Mouse (Mus musculus) liver, embryonic 13.5 days (tissue): ENCODE measurements around the gene Gpr149. TPM values are rescaled to one million over a fixed set of nuclear protein-coding genes. Genes with fewer than 3 reads are reported as not detected.

Experiments used
- ATAC-seq: fragments of 200-750 bp; cut with Nextera tagmentation; 2 replicates; pipeline ENCODE4 v1.8.0; 2017; ENCODE audit warnings: low read depth, mild to moderate bottlenecking, moderate number of reproducible peaks, moderate library complexity
- DNase-seq: peaks from one replicate; pipeline ENCODE4 v3.0.0; 2022
- H3K27ac ChIP-seq: fragments of 300-500 bp; sonication (generic); 2 replicates; pipeline ENCODE4 v1.5.1; 2015; ENCODE audit warnings: moderate library complexity, mild to moderate bottlenecking, inconsistent platforms
- H3K27me3 ChIP-seq: fragments of 300-500 bp; sonication (generic); 2 replicates; pipeline ENCODE4 v1.6.1; 2015; ENCODE audit warnings: mild to moderate bottlenecking, inconsistent platforms
- H3K36me3 ChIP-seq: fragments of 300-500 bp; sonication (generic); 2 replicates; pipeline ENCODE4 v1.6.1; 2015; ENCODE audit warnings: mild to moderate bottlenecking, inconsistent platforms
- H3K4me1 ChIP-seq: fragments of 300-500 bp; sonication (generic); replicated peaks from 2 replicates; pipeline ENCODE4 v1.6.1; 2015; ENCODE audit warnings: inconsistent platforms
- H3K4me2 ChIP-seq: fragments of 300-500 bp; sonication (generic); 2 replicates; pipeline ENCODE4 v1.6.1; 2015; ENCODE audit warnings: inconsistent platforms, mild to moderate bottlenecking, moderate library complexity
- H3K4me3 ChIP-seq: fragments of 300-500 bp; sonication (generic); replicated peaks from 2 replicates; pipeline ENCODE4 v1.5.1; 2015; ENCODE audit warnings: mild to moderate bottlenecking, inconsistent platforms
- H3K9ac ChIP-seq: fragments of 300-500 bp; sonication (generic); 2 replicates; pipeline ENCODE4 v1.6.1; 2015; ENCODE audit warnings: mild to moderate bottlenecking, inconsistent platforms
- H3K9me3 ChIP-seq: fragments of 300-500 bp; sonication (generic); replicated peaks from 2 replicates; pipeline ENCODE4 v1.6.1; 2016; ENCODE audit warnings: inconsistent platforms
- WGBS: fragments of 180-500 bp; shearing (Covaris S2); methylation state at CpG from one replicate; pipeline ENCODE4 v1.1.7; 2015; ENCODE audit not compliant: insufficient replicate concordance; 5-methylcytosine and 5-hydroxymethylcytosine counted together
- polyA plus RNA-seq: library from polyadenylated mRNA; unstranded; fragments of >200 nt; fragmentation: Nextera tagmentation; extraction: Ambion mirVana; gene quantifications from 2 replicates; pipeline ENCODE4 v1.2.1, GENCODE M21; 2015

Gene Gpr149
- polyA plus RNA-seq, result not detected in 2 replicates

GRCm38 (mm10) chr3:62604973-62605372, at the start of gene Gpr149:
Gene Gpr149 (minus strand): TSS chr3:62605140.
- Histone ChIP-seq H3K4me2 (peak within 1 kb of the TSS; percentile 43; the same call in 1 of the 2 replicates), H3K36me3 (no peaks in the 10 kb centered on the region)
- 50% methylated on average over 1 of the region's 1 CpGs for whole genome bisulfite sequencing

DNA sequence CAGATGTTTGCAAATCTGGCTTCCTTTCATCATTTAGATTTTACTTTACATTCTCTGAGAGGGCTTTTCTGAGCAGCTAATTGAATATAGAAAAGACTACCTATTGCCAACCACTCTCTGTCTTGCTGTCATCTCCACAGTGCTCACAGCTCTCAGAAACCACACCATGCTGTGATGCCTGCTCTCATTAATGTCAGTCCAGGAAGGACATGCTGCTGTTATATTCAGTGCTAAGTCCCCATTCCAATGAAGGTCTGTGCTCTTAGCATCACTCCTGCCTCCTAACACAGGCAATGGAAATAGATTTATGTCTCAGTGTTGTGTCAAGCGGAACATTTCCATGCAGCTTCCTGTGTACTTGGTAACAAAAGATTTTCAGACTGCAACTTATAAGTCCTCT, 45.6 kb upstream of the Gpr149 start:
- 73% methylated on average over 1 of the region's 1 CpGs for WGBS
- H3K4me2 ChIP-seq, result no peak overlapping the region
- H3K36me3 ChIP-seq, result no peaks in the 10 kb centered on the region
- no peaks in the 10 kb centered on the region for H3K27me3 ChIP-seq
- ATAC-seq, result no peak
- no peak for DNase-seq
- no peaks in the 10 kb centered on the region for H3K4me1 ChIP-seq
- no peak overlapping the region for H3K4me3 ChIP-seq
- no peak overlapping the region for H3K27ac ChIP-seq
- H3K9ac ChIP-seq, result no peak overlapping the region
- H3K9me3 ChIP-seq, result no peaks in the 10 kb centered on the region

More at GRCm38 (mm10) chr3:62604973-62605372, at the start of gene Gpr149:
- Histone ChIP-seq H3K27ac (no peak within 1 kb of the TSS), H3K27me3 (peaks cover 8% of the 10 kb centered on the region), H3K9me3 (no peaks in the 10 kb centered on the region), H3K4me1 (no peaks in the 10 kb centered on the region), H3K4me3 (no peak within 1 kb of the TSS), H3K9ac (no peak within 1 kb of the TSS)
- DNase-seq (no peak), ATAC-seq (no peak)

DNA sequence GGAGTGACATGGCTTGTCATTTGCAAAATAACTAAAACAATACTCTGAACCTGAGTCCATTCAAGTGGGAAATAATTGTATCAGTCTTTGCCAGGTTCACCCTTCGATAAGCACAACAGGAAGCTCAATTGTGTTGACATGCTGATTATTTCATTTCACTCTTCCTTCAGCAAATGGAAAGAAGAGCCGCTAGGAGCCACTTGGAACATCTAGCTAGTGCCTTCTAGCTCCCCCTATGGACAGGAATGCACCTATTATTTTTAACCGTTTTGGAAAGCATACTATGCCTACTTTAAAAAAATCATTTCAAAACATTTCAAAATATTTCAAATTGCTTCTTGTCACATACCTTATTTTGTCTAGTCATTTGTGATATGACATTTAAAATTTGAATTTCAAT, 5.9 kb upstream of the Gpr149 start:
- Histone ChIP-seq H3K9me3 (no peaks in the 10 kb centered on the region), H3K4me2 (no peak overlapping the region), H3K4me3 (no peak overlapping the region), H3K27ac (no peak overlapping the region), H3K9ac (no peak overlapping the region), H3K4me1 (no peaks in the 10 kb centered on the region), H3K36me3 (no peaks in the 10 kb centered on the region), H3K27me3 (no peaks in the 10 kb centered on the region)
- DNase-seq (no peak), ATAC-seq (no peak)
- WGBS, result 40% methylated on average over 3 of the region's 3 CpGs

- Histone ChIP-seq H3K36me3 (no peaks in the 10 kb centered on the region), H3K9me3 (no peaks in the 10 kb centered on the region), H3K4me3 (no peak overlapping the region), H3K4me2 (no peak overlapping the region), H3K27me3 (peaks cover 8% of the 10 kb centered on the region), H3K4me1 (no peaks in the 10 kb centered on the region), H3K27ac (no peak overlapping the region), H3K9ac (no peak overlapping the region)
- no peak for ATAC-seq
- 55% methylated on average over 2 of the region's 2 CpGs for WGBS
- no peak for DNase-seq
Observed at GRCm38 (mm10) chr3:62605931-62606330, 991 bp upstream of the Gpr149 start.

DNA sequence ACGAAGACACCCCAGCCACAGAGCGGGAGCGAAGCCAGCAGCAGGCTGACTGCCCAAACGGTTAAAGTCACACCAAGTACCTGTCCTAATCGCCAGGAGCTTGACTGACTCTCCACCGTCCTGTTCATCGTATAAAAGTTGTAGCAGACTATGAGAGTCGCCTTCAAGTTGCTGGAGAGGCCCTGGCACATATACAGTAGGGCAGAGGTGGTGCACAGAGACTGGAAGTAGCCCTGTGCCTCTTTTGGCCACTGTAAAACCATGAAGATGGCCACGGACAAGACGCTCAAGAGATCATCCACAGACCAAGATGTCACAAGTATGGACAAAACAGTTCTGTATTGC, 921 bp downstream of the Gpr149 start:
- DNase-seq (no peak), ATAC-seq (no peak)
- Histone ChIP-seq H3K4me3 (no peak overlapping the region), H3K9ac (no peak overlapping the region), H3K27me3 (peaks cover 8% of the 10 kb centered on the region), H3K27ac (no peak overlapping the region), H3K4me2 (peak overlapping the region; percentile 43; the same call in 1 of the 2 replicates), H3K9me3 (no peaks in the 10 kb centered on the region), H3K4me1 (no peaks in the 10 kb centered on the region), H3K36me3 (no peaks in the 10 kb centered on the region)
- 11% methylated on average over 10 of the region's 10 CpGs for WGBS

- H3K27me3 ChIP-seq, result peaks cover 8% of the 10 kb centered on the region
- H3K4me2 ChIP-seq, result peak overlapping the region; percentile 43
- H3K9me3 ChIP-seq, result no peaks in the 10 kb centered on the region
- H3K9ac ChIP-seq, result no peak overlapping the region
- H3K36me3 ChIP-seq, result no peaks in the 10 kb centered on the region
- H3K27ac ChIP-seq, result no peak overlapping the region
- WGBS, result 3% methylated on average over 40 of the region's 40 CpGs
- H3K4me3 ChIP-seq, result no peak overlapping the region
- no peak for ATAC-seq
- H3K4me1 ChIP-seq, result no peaks in the 10 kb centered on the region
- no peak for DNase-seq
Observed at GRCm38 (mm10) chr3:62603231-62604046, 1.5 kb downstream of the Gpr149 start.

- ATAC-seq (no peak), DNase-seq (no peak)
- no peak overlapping the region for H3K4me2 ChIP-seq
- no peak overlapping the region for H3K4me3 ChIP-seq
- H3K9ac ChIP-seq, result no peak overlapping the region
- H3K36me3 ChIP-seq, result no peaks in the 10 kb centered on the region
- no peaks in the 10 kb centered on the region for H3K9me3 ChIP-seq
- peaks cover 8% of the 10 kb centered on the region for H3K27me3 ChIP-seq
- WGBS, result 58% methylated on average over 9 of the region's 9 CpGs
- H3K4me1 ChIP-seq, result no peaks in the 10 kb centered on the region
- no peak overlapping the region for H3K27ac ChIP-seq
Observed at GRCm38 (mm10) chr3:62602466-62602865, 2.5 kb downstream of the Gpr149 start.

DNA sequence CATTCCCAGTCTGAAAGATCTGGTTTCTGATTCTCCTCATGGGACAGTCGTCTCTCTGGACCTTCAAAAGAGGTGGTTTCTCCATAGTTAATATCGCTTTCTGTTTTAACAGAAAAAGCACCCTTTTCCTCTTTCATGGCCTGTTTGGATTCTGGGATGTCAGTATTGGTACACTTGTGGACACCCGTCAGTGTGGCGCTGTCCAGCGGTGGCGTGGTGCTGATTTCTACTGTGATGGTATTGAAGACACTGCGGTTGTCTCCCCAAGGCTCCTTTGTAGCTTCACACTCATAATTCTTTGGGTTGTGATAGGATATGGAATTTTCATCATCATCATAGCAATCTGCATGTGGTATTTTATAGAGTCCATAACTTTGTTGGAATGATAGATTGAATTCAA, 10.1 kb downstream of the Gpr149 start:
- DNase-seq (peak; percentile 0), ATAC-seq (no peak)
- H3K4me2 ChIP-seq, result no peak overlapping the region
- no peaks in the 10 kb centered on the region for H3K9me3 ChIP-seq
- no peaks in the 10 kb centered on the region for H3K36me3 ChIP-seq
- H3K9ac ChIP-seq, result no peak overlapping the region
- no peaks in the 10 kb centered on the region for H3K4me1 ChIP-seq
- no peaks in the 10 kb centered on the region for H3K27me3 ChIP-seq
- 15% methylated on average over 7 of the region's 7 CpGs for WGBS
- no peak overlapping the region for H3K27ac ChIP-seq
- no peak overlapping the region for H3K4me3 ChIP-seq

DNA sequence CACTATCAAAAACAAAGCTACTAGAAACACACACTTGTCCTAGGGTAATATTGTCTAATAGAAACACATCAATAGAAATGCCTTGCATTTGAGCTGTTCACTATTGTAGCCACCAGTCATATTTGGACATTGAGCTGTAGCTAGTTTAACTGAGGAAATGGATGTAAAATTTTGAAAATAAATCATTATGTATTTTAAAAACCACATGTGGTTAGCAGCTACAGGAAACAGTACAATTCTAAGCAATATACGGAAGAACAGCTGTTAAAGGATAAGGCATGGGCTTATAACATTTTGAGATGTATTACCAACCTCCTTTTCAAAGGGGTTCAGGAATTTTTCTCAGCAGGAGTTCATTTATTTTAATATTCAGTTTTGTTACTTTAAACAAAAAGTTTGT, 19.9 kb downstream of the Gpr149 start:
- ATAC-seq, result no peak
- Histone ChIP-seq H3K4me2 (no peak overlapping the region), H3K36me3 (no peaks in the 10 kb centered on the region), H3K27me3 (no peaks in the 10 kb centered on the region), H3K27ac (no peak overlapping the region), H3K4me1 (no peaks in the 10 kb centered on the region), H3K4me3 (no peak overlapping the region), H3K9me3 (no peaks in the 10 kb centered on the region; the same call in 1 of the 2 replicates), H3K9ac (no peak overlapping the region)
- 59% methylated on average over 1 of the region's 1 CpGs for WGBS
- DNase-seq, result no peak

- 59% methylated on average over 5 of the region's 5 CpGs for WGBS
- no peaks in the 10 kb centered on the region for H3K36me3 ChIP-seq
- no peaks in the 10 kb centered on the region for H3K4me1 ChIP-seq
- H3K27me3 ChIP-seq, result no peaks in the 10 kb centered on the region
- H3K4me3 ChIP-seq, result no peak overlapping the region
- H3K9ac ChIP-seq, result no peak overlapping the region
- no peak overlapping the region for H3K27ac ChIP-seq
- no peaks in the 10 kb centered on the region for H3K9me3 ChIP-seq
- H3K4me2 ChIP-seq, result no peak overlapping the region
- DNase-seq, result no peak
- ATAC-seq, result no peak
Observed at GRCm38 (mm10) chr3:62527593-62527992, 77.3 kb downstream of the Gpr149 start.

- no peak for DNase-seq
- ATAC-seq, result no peak
- Histone ChIP-seq H3K36me3 (no peaks in the 10 kb centered on the region), H3K4me2 (no peak overlapping the region), H3K4me1 (no peaks in the 10 kb centered on the region), H3K27me3 (no peaks in the 10 kb centered on the region), H3K4me3 (no peak overlapping the region), H3K9ac (no peak overlapping the region), H3K27ac (no peak overlapping the region), H3K9me3 (no peaks in the 10 kb centered on the region)
- 33% methylated on average over 4 of the region's 4 CpGs for WGBS
Observed at GRCm38 (mm10) chr3:62527160-62527559, 77.8 kb downstream of the Gpr149 start.

- H3K4me1 ChIP-seq, result peaks cover 19% of the 10 kb centered on the region
- H3K27me3 ChIP-seq, result no peaks in the 10 kb centered on the region
- H3K9ac ChIP-seq, result peak overlapping the region; percentile 88
- peak overlapping the region; percentile 72 for H3K4me2 ChIP-seq
- H3K36me3 ChIP-seq, result no peaks in the 10 kb centered on the region
- no peak for DNase-seq
- ATAC-seq, result no peak; the same call in 1 of the 2 replicates
- 39% methylated on average over 5 of the region's 5 CpGs for WGBS
- H3K27ac ChIP-seq, result no peak overlapping the region
- no peaks in the 10 kb centered on the region for H3K9me3 ChIP-seq
- peak overlapping the region; percentile 92 for H3K4me3 ChIP-seq
Observed at GRCm38 (mm10) chr3:62507206-62507647, 97.7 kb downstream of the Gpr149 start.
